Mouse (Mus musculus) heart, postnatal 25 days (tissue): ENCODE data around the gene Snrnp70. TPM values are rescaled to one million over a fixed set of nuclear protein-coding genes. Genes with fewer than 3 reads are reported as not detected.

ENCODE experiments used
- DNase-seq: peaks from one replicate; pipeline ENCODE4 v3.0.0; 2022; ENCODE audit warnings: low spot score
- intact Hi-C: fragments of 180-260 bp; cut with DNase I; formaldehyde crosslinking; loops from one replicate; pipeline ENCODE4 v1.15.1; 2025
- total RNA-seq, 2 experiments: library from RNA; stranded (reverse); gene quantifications; 2 replicates each; pipeline ENCODE4 v1.2.3; 2021

Gene Snrnp70
- total RNA-seq, result 100 to 1,000 TPM; 110 to 111 TPM

GRCm38 (mm10) chr7:45395578-45396336 is at the start of gene Snrnp70:
Gene Snrnp70 (minus strand): TSS chr7:45395742.
- DNase-seq, result peak; percentile 100
- intact Hi-C loops, result loop anchor here (2.0 to 5.0 kb wide), 3 partner anchors 25 to 87 kb away; partner anchors contain the start of genes Gys1 and Lin7b

DNA sequence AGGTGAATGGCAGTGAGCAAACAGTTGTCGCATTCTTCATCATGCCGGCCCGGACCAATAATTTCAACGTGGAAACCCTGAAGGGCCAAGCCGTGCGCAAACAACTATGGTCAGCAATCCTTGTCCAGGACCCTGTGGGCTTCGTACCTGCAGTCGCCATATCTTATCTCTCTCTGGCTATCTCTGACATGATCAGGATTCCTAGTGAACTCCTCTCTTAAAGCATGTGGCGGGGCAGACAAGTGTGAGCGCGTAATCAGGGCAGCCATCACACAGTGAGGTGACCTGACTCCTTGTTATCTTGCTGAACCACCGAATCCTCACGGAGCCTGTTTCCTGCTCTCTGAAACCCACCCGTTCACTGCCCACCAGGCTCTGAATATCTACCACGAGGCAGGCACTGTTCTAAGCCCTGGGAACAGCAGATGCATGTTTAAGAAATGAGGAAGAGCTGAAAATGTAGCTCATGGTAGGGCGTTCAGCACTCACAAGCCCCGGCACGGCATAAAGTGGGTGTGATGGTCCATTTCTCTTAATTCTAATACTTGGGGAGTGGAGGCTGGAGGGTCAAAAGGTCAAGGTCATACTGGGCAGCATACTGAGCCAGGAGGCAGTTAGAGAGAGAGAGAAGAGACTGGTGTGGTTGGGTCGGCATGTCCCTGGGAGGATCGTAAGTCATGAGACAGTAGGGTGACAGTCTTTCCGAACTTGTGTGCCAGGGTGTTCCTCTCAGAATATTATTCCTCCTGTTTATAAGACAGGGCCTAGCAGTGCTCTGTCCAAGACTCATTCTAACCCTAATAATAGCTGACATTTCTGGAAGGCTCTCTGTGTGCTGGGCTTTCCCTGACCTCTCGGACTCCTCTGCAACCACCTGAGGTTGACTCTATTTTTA is 48.2 kb upstream of the Snrnp70 start:
- no peak for DNase-seq
- intact Hi-C loops, result no loop called here

GRCm38 (mm10) chr7:45437521-45438276 is 42.2 kb upstream of the Snrnp70 start, which contains the start of gene Ruvbl2:
Gene Ruvbl2 (minus strand): TSS chr7:45438096.
- DNase-seq, result no peak
- intact Hi-C loops, result no loop called here

GRCm38 (mm10) chr7:45437046-45437445 is 41.5 kb upstream of the Snrnp70 start:
- no peak for DNase-seq
- intact Hi-C loops, result no loop called here

- intact Hi-C loops, result no loop called here
- no peak for DNase-seq
These were observed 40.9 kb upstream of the Snrnp70 start for GRCm38 (mm10) chr7:45436444-45436843.

DNA sequence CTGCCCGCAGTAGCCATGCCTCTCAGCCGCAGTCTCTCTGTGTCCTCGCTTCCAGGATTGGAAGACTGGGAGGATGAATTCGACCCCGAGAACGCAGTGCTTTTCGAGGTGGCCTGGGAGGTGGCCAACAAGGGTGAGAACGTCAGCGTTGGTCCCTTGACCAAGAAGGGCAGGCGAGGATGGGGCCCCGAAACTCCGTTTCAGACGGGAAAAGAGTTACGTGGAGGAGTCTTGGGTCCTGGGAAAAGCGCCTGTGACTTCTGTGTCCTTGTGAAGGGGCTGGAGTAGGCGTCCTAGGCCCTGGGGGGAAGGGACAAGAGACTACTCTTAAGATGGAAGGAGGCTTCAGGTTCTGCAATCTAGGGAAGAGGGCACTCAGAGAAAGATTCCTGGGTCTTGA is 39.5 kb upstream of the Snrnp70 start:
- DNase-seq, result no peak

DNA sequence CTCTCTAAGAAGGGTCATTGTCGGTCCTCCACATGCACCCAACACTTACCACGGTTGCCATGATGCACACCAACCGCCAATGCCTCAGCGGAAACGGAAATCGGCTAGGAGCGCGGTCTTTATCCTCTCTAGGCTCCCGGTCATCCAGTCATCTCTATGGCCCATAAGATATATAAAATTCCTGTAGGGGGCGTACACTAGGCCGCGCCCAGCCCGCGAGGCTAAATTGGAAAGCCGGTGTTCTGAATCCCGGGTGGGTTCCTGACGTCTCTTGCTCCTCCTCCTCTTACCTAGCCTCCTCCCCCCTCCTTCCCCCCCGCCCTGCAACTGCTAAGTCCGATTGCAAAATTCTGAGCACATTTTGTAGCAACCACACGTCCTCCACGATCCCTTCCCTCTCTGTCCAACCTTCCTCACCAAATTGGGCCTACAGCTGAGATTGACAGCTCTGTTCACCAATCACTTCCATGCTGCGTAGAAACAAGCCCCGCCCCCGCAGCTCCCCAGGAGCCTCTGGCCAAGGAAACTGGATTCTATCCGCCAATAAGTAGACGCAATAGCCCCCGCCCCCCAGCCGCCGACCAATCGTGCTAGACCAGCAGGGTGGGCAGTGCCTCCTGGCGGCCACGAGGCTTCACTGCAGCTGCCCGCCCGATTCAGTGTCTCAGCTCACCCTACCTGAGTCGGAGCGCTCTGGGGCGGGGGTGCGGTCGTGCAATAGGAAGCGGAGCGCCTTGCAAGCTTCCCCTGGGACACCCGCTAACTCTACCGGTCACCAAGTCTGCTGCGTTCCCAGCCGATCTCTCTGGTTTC is 38.9 kb upstream of the Snrnp70 start, which contains the start of gene Gys1:
Gys1 (plus strand) TSS at position 642 of the 813 bp plus-strand sequence.
- DNase-seq, result peak; percentile 100
- intact Hi-C loops, result loop anchor here (2.0 to 5.0 kb wide), 2 partner anchors 28 to 37 kb away; partner anchors contain the start of gene Snrnp70

More for the DNA sequence above, 39.5 kb upstream of the Snrnp70 start:
- intact Hi-C loops, result loop anchor here (2.0 kb wide), 1 partner anchor 28 kb away; no protein-coding TSS in a partner anchor

- intact Hi-C loops, result loop anchor here (2.0 to 5.0 kb wide), 2 partner anchors 27 to 37 kb away; partner anchors contain the start of gene Snrnp70
- DNase-seq, result no peak
These were observed 38.3 kb upstream of the Snrnp70 start for GRCm38 (mm10) chr7:45433835-45434202.

DNA sequence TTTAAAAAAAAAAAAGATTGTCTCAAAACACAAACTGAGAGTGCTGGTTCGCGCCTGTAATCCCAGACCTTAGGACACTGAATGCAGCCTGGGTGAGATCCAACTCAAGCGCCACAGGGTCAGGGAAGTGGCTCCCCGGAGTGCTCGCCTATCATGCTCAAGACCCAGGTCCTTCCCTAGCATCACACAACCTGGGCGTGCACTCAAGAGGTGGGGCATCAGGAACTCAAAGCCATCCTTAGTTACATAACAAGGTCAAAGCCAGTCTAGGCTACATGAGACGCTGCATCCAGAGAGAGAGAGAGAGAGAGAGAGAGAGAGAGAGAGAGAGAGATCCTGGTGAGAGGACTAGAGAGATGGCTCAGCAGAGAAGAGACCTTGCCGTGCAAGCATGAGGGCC is 31.0 kb upstream of the Snrnp70 start:
- intact Hi-C loops, result no loop called here
- no peak for DNase-seq

DNA sequence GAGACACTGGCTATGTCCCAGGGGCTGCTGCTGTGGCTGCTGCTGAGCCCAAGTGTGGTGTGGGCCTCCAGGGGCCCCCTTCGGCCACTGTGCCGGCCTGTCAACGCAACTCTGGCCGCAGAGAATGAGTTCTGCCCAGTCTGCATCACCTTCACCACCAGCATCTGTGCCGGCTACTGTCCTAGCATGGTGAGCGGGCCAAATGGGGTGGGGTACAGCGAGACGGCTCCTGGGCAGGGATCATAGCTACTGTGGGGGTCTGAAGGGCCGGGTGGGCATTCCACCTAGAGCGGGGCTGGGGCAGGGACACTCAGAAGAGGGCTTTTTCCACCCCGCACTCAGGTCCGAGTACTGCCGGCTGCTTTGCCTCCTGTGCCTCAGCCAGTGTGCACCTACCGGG is 25.7 kb upstream of the Snrnp70 start:
- DNase-seq, result no peak
- intact Hi-C loops, result no loop called here

DNA sequence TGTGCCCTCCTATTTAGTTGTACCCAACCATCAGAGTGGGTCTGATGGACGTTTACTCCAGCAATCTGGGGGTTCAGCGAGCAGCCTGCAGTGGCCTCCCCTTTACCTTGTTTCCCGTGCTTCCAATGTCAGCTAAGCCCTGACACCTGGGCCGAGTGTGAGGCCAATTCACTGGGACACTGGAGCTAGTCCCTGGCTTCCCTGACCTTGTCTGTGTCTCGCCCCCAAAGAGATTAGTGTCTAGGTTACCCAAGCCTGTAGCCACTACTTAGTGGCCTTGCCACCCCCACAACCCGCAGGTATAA is 25.0 kb upstream of the Snrnp70 start, which contains the start of gene Lhb:
Lhb (plus strand) TSS at position 206 of the 305 bp plus-strand sequence.
- intact Hi-C loops, result no loop called here
- DNase-seq, result no peak

GRCm38 (mm10) chr7:45419859-45420614 is 24.5 kb upstream of the Snrnp70 start:
- intact Hi-C loops, result no loop called here

DNA sequence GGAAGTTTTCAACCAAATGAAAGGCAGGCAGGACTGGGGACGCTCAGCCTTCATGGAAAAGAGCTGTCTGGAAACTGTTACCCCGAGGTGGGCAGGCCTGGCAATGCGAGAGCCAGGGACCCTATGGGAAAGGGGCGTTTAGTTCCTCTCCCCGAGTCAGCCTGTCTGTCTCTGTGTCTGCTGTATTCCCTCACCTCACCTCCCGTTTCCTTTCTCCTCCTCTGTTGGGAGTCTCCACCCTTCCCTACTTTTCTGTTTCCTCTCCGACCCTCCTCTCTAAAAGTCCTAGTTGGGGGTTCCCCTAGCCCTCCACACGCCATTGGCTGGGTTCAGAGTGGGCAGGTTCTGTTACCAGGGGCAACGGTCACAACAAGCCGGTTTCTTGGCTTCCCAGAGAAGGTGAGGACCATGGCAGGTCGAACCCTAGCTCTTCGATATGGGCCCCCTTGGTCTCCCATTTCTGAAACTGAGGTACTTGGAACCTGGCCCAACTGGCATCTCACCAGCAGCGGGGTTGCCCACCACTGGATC is 22.5 kb upstream of the Snrnp70 start:
- DNase-seq, result no peak
- intact Hi-C loops, result no loop called here

More at GRCm38 (mm10) chr7:45419859-45420614, 24.5 kb upstream of the Snrnp70 start:
- DNase-seq, result no peak

- intact Hi-C loops, result no loop called here
These were observed 20.1 kb upstream of the Snrnp70 start for GRCm38 (mm10) chr7:45415636-45416035.

DNA sequence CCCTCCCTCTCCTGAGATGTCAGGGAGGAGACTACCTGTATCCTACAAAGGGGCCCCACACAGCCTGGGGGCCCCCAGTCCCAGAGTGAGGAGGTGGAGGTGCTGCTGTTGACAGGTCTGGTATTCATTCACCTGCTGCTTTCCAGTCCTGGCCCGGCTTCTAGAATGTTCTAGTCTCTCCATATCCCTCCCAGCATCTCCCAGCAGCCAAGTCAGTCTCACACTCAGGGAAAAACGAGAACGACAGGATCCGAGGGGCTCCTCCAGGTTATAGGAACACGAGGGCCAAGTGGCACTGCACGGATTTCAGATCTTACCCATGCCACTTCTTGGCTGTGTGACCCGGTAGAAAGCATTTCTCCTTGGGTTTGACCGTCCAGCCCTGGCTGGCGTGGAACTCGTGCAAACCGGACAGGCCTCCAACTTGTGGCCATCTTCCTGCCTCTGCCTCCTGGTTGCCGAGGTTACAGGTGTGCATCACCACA is 19.2 kb upstream of the Snrnp70 start:
- intact Hi-C loops, result no loop called here
- no peak for DNase-seq

More at GRCm38 (mm10) chr7:45415636-45416035, 20.1 kb upstream of the Snrnp70 start:
- DNase-seq, result no peak

- intact Hi-C loops, result no loop called here
- no peak for DNase-seq
These were observed 18.6 kb upstream of the Snrnp70 start for GRCm38 (mm10) chr7:45413864-45414739.
